Mouse (Mus musculus): ENCODE data around the gene Dlst.

Dlst gene

DNA sequence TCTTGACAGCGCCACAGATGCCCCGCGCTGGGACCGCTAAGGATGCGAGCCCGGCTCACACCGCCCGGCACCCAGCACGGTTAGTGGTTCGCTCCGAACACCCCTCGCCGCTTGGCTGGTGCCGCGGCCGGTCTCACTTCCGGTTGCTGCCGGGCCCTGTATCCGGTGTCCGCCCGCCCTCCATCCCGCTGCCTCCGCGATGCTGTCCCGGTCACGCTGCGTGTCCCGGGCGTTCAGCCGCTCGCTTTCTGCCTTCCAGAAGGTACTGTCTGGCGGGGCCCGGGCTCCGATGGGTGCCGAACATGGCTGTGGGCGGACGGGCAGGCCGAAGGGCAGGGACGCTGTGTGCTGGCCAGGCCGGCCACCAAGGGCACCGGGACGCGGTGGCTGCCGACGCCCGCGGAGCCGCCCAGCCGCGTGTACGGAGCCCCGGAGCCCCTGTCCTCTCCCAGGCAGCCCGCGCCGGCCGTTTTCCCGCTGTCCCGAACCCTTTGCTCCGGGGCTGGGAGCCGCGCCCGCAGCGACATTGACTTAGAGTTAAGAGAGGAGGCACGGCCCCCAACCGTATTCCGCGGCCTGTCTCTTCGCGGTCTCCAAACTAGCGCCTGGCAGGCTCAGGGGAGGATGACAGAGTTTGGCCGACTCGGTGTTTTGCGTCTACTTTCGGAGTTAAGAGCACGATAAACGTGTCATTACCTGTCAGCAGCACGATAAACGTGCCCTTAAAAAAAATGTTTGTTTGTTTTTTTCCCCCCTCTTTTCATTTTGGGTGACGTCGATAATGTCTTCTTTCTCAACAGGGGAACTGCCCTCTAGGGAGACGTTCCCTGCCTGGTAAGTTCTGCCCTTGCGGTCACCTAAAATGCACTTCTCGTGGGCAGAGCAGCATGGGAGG, at the start of gene Dlst, which contains the start of gene Prox2:
Gene Dlst, plus strand, starts transcription at position 136 of the 895 bp plus-strand sequence.
Gene Prox2, minus strand, starts transcription at position 62 of the 895 bp plus-strand sequence.
- DNase-seq = peak; percentile 92

DNA sequence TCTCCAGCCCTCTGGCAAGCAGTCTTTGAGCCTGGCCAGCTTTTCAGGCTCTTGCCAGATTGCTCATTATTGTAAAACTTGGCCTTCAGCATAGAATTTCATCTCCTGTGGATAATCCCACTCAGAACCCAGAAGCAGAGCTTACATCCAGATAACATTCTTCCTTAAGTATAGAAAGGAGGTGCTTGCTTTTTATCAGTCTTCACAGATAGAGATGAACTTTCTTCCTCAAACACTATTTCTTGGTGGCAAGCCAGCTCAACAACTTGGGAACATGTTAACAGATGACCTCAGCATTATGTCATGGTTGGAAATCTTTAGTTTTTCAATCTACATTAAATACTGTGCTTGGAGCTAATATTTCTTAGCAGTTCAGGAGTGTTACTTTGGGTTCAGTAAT, 39.6 kb upstream of the Dlst start:
- DNase-seq = no peak

DNA sequence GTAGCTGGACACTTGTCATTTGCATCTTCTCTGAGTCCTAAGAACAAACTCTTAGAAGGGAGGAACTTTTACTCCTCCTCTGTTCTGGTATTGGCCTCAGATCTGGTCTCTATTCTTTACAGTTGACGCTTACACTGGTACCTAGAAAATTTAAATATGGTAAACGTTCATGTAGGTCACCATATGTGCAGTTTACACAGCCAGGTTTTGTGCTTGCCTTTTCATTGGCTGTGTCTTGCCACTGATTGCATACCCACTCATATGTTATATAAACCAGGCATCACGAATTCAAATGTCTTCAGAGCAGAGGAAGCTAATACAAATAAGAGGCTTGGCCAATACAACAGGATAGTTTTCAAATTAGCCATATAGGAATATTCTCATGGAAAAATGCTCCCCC, 33.5 kb upstream of the Dlst start:
- DNase-seq = no peak

DNA sequence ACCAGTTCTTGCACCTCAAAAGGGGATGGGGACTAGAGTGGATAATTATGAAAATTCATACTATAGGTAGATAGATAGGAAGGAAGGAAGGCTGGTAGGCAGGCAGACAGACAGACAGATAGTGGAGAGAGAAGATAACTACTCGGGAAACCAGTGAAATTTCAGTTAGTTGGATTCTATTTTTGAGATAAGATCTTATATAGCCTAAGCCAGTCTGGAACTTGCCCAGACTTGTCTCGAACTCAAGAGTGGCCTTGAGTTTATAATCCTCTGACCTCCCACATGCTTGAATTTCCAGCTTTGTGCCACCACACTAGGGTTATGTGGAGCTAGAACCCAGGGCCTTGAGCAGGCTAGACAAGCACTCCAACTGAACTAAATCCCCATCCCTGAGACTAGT, 26.4 kb upstream of the Dlst start:
- DNase-seq = no peak

DNA sequence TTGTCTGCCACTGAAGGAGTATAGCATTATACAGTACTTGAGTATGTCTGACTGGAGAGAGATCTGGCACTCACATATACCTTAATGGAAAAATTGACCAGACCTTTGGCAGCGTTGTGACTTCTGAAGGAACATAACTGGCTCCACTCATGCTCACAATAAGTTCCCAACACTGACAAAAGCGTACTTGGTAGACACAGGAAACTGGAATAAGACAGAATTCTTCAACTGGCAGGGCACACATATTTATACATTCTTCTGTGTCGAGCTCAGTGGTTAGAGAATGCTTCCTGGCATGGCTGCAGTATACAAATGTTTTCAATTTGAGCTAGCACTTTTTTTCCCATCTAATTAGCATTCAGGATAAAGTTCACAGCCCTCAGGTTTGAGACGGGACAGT, 25.7 kb upstream of the Dlst start:
- DNase-seq = no peak

DNA sequence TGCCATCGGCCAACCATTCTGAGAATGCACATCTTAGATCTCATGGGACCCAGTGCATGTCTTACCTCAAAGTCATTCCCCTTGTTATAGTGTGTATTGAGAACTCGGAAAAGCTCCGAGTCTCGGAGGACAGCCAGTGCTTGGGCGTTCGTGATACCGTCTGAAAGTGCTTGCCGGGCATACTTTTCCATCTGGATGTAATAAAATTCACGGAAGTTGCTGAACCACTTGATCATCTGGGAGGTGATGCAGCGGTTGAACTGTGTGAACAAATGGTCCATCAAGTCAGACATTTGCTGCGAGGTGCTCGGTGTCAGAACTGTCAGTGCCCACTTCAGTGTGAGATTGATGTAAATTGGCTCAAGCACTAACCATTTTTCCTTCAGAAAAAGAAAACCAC, 22.8 kb upstream of the Dlst start:
- no peak for DNase-seq

DNA sequence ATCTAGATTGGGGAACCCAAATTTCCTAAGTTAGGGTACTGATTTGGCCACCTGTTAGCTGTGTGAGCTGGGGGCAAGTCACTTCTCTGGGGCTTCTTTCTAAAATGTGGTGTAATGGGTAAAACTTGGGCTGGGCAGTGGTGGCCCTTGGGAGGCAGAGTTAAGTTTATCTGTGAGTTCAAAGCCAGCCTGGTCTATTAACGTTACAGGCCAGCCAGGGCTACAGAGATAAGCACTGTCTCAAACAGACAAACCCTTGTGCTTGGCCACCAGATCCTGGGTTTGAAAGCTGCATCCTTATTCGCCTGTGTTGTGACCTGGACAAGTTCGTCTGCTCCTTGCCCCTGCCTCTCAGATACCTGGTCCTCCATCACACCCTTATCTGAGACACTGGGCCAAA, 19.4 kb upstream of the Dlst start:
- no peak for DNase-seq

DNA sequence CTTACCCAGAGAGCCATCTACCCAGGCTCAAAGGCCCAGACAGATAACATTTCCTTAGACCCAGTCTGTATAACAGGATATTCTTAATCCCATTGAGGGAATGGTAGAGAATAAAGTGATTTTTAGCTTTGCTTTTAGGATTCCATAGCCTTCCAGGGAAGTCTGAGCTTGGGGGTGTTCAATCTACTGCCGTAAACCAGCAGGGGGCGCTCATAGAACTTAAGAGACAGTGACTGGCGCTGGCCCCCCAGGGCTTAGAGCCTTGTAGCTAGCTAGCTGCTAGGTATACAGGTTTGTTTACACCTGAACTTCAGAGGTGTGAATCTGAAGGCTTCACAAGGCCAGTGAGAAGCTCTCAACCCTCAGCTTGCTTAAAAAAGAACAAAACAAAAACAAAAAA, 18.4 kb upstream of the Dlst start:
- peak; percentile 82 for DNase-seq

DNA sequence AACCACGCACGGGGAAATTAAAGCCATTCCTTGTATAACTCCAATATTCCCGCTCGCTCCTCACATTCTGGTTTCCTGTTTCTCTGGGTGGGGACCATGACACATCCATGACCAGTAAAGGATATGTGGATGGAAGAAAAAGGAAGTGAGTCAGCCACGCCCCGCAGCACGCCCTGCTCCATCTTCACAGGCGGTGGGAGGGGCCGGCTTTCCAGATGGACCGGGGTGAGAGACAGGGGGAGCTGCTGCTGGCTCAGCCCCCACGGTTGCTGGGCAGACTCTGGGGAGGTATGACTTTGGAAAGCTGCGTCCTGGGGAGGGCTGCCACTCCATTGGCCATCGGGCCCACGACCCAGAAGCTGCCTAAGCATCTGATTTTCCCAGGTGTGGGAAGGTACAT, 16.6 kb upstream of the Dlst start:
- DNase-seq = peak; percentile 49

DNA sequence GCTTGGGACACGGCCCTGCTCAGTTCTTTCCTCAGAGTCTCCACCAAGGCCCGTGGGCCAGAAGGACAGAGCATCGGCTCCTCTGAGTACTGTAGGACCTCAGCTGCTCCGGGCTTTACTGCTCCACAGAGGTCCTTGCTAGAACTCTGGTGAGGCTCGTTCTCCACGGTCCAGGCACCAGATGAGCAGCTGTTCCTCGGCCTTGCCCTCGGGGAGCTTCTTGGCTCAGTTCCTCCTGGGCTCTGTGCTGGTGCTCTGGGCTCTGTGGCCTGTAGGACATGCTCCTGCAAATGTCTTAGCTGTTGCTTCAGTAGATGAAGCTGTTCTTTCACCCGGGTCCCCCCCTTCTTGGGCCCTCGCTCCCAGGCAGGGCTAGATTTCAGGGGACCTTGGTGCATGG, 15.9 kb upstream of the Dlst start:
- no peak for DNase-seq

DNA sequence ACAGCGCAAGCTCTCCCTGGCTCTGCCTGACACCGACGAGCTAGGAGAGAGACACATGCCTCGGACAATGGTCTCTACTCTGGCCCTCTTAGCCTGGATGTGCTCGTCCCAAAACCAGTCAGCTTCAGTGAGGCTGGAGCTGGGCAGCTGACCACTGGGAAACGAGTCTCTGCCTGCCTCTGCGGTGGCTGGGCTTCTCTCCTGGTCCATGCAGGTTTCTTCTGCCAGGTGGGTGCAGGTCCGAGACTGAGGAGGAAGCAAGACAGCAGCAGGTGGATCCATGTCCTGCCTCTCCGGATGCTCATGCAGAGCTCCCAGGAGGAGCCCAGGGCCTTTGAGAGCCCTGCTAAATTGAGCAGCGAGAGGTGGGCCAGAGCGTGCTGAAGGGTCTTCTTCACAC, 15.5 kb upstream of the Dlst start:
- DNase-seq = no peak

DNA sequence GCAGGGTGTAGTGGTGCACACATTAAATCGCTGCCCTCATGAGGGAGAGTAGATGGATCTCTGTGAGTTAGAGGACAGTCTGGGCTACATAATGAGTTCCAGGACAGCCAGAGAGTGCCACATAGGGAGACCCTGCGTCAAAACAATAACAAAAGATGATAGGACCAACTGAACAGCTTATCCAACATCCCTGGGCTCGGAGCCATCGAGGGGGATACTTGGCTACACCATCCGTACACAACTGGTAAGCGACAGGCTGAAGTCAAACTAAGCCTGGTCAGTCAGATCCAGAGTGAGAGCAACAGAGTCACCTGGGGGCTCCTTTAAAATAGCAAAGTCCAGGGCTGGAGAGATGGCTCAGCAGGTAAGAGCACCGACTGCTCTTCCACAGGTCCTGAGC, 14.8 kb upstream of the Dlst start:
- no peak for DNase-seq

DNA sequence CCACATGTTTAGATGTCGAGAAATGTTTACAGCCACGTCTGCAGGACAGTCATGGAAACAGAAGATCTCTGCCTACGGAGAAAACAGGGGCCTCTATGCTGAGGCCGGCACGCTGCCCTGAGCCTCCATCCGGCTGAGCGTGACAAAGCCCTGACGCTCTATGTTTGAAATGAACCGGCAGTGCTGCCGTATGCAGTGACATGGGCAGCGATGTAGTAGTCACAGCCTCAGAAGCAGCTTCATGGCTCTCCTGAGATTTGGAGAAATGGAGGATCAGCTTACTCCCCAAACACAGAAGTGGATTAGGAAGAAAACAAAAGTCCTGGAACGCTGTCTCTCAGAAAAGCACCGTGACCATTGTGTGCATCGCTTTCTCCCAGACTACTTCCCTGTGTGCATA, 9.6 kb upstream of the Dlst start:
- DNase-seq = no peak

DNA sequence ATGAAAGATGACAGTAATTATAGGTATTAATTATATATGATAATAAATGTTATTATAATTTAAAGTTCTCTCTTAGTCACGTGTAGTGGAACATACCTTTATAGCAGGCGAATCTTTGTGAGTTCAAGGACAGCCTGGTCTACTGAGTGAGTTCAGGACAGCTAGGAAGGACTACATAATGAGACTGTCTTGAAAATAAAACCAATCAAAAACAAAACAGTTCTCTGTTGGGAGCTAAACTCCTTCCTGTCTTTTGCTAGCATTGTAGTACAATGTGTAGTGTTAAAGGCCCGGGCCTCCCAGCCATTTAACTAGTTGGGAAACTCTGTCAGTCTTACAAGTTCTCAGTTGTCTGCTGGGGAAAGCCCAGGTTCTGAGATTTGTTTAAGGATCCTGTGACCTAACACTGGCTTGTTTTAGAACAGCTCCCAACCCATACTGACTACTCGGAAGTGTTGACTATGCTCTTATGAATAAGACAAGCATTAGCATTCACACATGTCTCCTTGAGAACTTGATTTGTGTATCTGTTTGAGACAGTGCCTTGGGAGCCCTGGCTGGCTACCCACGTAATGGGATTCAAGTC, 9.0 kb upstream of the Dlst start:
- no peak for DNase-seq

DNA sequence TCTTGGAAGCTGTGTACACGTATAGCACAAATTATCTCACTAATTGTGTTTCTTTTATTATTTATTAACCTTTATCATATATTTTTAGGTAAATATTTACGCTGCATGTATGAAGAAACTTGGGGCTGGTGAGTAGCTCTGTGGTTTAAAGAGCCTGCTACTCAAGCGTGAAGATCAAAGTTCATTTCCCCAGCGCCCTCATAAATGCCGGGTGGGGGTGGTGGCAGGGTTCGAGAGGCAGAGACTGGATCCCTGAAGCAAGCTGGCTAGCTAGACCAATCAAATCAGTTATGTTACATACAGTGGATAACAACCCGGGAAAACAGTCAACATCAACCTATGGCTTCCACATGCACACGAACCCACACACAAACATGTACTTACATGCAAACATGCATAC, 7.5 kb upstream of the Dlst start:
- DNase-seq = no peak

DNA sequence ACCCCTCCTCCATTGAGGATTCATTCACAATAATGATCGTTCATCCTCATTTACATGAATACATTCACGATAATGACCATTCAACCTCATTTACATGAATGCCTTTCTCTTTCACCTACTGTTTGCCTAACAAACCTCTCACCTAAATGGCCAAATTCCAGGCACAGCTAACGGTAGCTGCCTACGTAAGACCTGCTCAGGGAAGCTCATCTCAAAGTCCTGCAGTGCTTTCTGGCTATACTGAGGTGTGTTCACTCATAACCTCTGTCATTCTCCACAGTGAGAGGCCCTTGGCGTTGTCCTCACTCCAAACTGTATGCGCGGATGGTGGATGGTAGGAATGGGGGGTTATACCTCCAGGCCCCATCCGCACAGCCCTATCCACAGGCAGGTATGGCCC, 5.8 kb upstream of the Dlst start:
- no peak for DNase-seq

DNA sequence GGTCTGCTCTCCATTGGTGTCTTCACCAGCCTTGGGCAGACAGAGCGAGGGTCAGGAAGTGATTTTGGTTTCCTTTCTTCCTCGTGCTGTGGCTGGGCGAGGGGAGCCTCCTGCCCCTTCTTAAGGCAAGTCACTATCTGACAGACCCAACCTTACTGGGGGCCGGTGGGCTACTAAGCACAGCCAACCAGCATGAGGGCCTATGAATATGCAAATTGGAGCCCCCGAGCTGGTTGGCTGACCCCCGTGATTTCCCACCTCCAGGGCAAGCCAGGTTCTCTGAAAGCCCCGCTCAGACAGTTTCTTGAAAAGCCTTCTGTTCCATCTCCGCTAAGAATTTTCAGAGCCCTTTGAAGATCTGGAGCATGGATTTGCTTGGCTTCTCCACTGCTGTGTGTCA, 4.3 kb upstream of the Dlst start:
- no peak for DNase-seq

DNA sequence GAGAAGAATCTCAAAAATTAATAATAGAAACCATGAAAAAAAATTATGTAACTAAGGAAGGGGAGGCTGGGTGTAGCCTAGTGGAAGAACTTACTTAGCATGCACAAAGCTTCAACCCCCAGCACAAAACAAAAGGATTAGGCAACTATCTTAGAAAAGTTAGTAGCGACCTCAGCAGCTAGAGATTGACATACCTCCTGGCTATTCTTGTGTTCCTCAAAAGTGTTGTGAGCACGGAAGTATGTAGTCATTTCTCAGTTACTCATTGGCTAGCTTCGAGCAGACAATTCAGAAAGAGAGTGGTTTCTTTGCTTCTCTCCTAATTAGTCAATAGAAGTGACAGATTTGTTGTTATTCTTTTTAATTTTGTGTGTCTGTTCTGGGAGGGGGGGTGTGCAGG, 2.0 kb upstream of the Dlst start:
- DNase-seq = no peak

DNA sequence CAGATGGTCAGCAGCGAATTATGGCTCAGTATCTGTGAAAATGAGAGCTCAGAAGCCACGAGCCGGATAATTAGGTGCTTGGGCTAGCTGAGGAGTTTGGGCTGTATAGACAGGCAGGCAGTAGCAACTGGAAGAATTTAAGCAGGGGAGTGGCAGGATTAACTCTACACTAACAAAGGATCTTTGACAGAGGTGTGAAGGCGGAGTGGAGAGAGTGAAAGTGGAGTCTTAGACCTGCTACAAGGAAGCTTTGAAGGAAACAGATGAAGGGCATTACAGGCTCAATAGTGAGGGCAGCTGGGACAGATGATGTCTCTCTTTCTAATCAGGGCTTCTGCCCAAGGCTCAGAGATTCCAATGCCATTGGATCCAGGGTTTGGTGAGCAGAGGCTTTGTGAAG, 1.2 kb upstream of the Dlst start:
- DNase-seq = no peak

DNA sequence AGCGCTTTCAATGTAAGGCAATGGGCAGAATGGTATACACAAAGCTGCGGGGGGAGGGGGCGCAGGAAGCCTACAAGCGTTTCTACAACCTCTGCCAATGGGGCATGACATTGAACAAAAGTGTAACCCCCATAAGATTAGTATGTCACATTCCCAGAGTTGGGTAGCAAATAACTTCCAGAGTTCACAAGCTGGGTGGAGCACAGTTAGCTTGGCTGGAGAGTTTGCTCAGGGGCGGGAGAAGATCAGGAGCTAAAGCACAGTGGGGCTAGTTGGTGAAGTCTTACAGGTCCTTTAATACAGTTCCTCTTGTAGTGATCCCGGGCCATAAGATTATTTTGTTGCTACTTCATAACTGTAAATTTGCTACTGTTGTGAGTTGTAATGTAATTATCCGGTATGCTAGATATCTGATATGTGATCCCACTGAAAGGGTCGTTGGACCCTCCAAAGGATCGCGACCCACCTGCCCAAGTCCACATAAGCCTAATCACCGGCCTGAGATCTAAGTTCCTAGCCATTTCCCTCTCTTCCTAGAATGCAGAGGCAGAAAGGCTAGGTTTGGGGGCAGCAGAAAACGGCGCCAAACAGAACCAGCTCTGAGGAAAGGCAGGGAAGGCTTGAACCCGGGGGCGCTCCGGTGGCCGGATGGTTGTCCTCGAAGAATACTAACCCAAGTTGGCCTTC, 479 bp upstream of the Dlst start:
- peak; percentile 64 for DNase-seq

DNA sequence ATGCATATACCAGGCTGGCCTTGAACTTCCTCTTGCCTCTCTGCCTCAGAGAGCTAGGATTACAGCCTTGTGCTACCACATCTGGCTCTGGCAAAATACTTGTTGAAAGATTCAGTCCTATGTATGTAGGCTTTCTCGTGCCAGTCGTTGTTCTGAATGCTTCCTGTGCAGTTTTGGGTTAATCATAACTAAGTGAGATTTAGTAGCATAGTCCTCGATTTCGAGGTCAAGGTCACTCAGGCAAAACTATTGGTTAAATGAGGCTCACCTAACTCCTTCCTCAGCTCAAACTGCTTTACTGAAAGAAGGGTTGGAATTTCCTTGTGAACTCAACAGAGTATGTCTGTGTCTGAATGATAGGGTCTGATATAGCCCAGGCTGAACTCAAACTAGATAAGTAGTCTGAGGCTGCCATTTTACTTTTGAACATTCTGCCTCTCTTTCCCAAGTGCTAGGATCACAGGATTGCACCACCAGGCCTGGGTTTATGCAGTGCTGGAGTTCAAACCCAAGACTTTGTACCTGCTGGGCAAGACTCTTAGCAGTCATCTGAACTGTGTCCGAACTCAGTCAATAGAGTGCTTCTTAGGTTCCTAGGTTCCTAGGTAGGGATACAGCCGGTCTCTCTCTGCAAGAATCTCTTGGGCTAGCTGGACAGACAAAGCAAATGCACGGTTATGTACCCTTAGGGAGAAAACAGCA, 2.1 kb downstream of the Dlst start:
- DNase-seq = no peak

DNA sequence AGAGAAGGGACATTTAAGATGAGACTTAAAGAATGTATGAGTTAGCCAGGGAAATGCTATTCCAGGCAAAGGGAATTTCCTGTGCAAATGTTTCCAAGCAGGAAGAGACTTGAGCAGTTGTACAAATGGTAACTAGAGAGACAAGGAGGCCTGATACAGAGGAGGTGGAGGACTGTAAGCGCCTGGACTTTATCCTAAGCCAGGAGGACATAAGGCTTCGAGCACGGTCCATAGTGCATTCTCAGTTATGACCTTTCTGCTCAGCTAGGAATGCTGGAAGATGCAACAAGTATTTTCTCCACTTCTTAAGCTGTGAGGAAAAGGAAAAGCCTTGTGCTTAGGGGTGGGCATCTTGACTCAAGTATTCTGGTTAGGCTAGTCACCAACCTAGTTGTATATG, 2.7 kb downstream of the Dlst start:
- no peak for DNase-seq

DNA sequence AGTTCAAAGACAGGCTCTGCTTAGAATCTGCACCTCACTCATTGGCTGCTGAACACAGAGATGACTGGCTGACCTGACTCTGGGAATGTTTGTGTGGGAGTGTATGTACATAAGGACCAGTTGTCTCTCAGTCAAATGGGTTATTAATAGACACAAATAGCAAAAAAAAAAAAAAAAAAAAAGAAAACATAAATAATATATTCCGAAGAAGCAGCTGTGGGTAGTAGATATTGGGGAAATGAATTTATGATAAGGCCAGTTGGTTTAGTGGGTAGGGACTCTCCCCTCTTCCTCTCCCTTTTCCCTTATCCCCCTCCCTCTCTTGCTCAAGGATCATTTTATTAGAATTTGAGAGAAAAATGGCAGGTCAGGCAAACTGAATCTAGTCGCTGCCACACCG, 3.3 kb downstream of the Dlst start:
- no peak for DNase-seq

Data from liver (tissue).